Mouse (Mus musculus) midbrain, postnatal 0 days (tissue): Measurements from ENCODE around the gene Bcl2l15. TPM values are rescaled to one million over a fixed set of nuclear protein-coding genes. Genes with fewer than 3 reads are reported as not detected.

Experiments used
- ATAC-seq: fragments of 200-750 bp; cut with Nextera tagmentation; 2 replicates; pipeline ENCODE4 v1.8.0; 2017; ENCODE audit warnings: moderate number of reproducible peaks, mild to moderate bottlenecking, moderate TSS enrichment, moderate library complexity; ENCODE audit not compliant: low FRiP score
- DNase-seq: peaks from one replicate; pipeline ENCODE4 v3.0.0-alpha.2; 2015; ENCODE audit warnings: low spot score
- H3K27ac ChIP-seq: fragments of 300-500 bp; sonication (generic); 2 replicates; pipeline ENCODE4 v1.5.1; 2014; ENCODE audit warnings: low read depth, mild to moderate bottlenecking, low read length, mixed read lengths
- H3K27me3 ChIP-seq: fragments of 300-500 bp; sonication (generic); 2 replicates; pipeline ENCODE4 v1.6.1; 2014; ENCODE audit warnings: low read length, control low read depth, mixed read lengths; ENCODE audit not compliant: insufficient read depth
- H3K36me3 ChIP-seq: fragments of 300-500 bp; sonication (generic); 2 replicates; pipeline ENCODE4 v1.6.1; 2014; ENCODE audit warnings: low read length, control low read depth, mixed read lengths; ENCODE audit not compliant: insufficient read depth
- H3K4me1 ChIP-seq: fragments of 300-500 bp; sonication (generic); 2 replicates; pipeline ENCODE4 v1.6.1; 2014; ENCODE audit warnings: mild to moderate bottlenecking, control low read depth, antibody characterized with exemption, low read length, mixed read lengths; ENCODE audit not compliant: insufficient read depth
- H3K4me2 ChIP-seq: fragments of 300-500 bp; sonication (generic); 2 replicates; pipeline ENCODE4 v1.6.1; 2014; ENCODE audit warnings: low read depth, mild to moderate bottlenecking, low read length, mixed read lengths; ENCODE audit not compliant: poor library complexity, severe bottlenecking
- H3K4me3 ChIP-seq: fragments of 300-500 bp; sonication (generic); 2 replicates; pipeline ENCODE4 v1.5.1; 2014; ENCODE audit warnings: low read depth, mild to moderate bottlenecking, low read length, moderate library complexity
- H3K9ac ChIP-seq: fragments of 300-500 bp; sonication (generic); replicated peaks from 2 replicates; pipeline ENCODE4 v1.6.1; 2014; ENCODE audit warnings: mild to moderate bottlenecking, low read length, moderate library complexity, mixed read lengths; ENCODE audit not compliant: poor library complexity, severe bottlenecking
- H3K9me3 ChIP-seq: fragments of 300-500 bp; sonication (generic); 2 replicates; pipeline ENCODE4 v1.6.1; 2016; ENCODE audit warnings: low read length, control low read depth
- CTCF ChIP-seq: IDR thresholded peaks from 2 replicates; pipeline ENCODE4 v1.5.1; 2016; ENCODE audit warnings: antibody characterized with exemption, mild to moderate bottlenecking
- WGBS: fragments of 180-500 bp; shearing (Covaris S2); extraction: QIAGEN DNeasy Blood & Tissue Kit; methylation state at CpG from one replicate; pipeline ENCODE4 v1.1.7; 2014; 5-methylcytosine and 5-hydroxymethylcytosine counted together
- polyA plus RNA-seq: library from polyadenylated mRNA; unstranded; fragments of >200 nt; fragmentation: Nextera tagmentation; extraction: Ambion mirVana; gene quantifications from 2 replicates; pipeline ENCODE4 v1.2.1, GENCODE M21; 2015
- total RNA-seq: library from RNA; depleted of rRNA; stranded (reverse); fragments of >200 nt; gene quantifications from 2 replicates; pipeline ENCODE4 v1.2.3, GENCODE M21; 2014

Bcl2l15 gene
- total and polyA plus RNA-seq, 2 experiments from 2014 or later: 2.5 TPM; not detected in 1

DNA sequence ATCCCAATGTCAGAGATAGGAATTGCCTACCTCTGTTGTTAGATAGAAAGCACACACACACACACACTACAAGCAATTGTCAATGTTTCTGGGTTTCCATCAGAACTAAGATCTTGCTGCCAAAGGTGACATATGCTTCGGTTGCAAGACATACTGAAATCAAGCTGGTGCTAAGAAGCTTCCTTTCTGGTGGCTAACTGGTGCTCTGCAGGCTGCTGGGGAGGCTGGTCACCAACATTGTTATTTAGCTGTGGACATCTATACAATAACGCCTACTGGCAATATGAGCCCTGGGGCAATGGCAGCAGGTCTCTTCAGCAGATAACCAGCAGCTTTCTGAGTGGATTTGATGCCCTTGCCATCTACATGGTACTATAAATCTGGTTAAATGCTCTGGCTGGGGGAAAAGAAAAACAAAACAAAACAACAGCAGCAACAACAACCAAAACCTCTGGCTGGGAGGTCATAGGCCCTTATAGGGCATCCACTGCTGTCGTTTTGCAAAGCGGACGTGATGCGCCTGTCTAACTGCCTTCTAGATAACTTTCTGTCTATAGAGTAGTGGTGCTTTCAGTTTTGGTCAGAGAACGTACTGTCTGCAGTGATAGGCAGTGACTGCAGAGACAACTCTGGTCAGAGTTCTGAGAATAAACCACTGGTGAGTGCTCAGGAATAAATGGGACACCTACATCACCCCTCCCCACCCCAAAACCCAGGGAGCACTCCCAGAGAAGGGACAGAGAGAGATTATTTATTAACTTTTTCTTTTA is 24.8 kb downstream of the Bcl2l15 start:
- Histone ChIP-seq H3K4me3 (no peak overlapping the region), H3K4me2 (no peak overlapping the region), H3K27ac (no peak overlapping the region), H3K9me3 (no peaks in the 10 kb centered on the region), H3K9ac (no peak overlapping the region), H3K4me1 (no peaks in the 10 kb centered on the region), H3K36me3 (no peaks in the 10 kb centered on the region), H3K27me3 (no peaks in the 10 kb centered on the region)
- DNase-seq (no peak), ATAC-seq (no peak)
- WGBS: 91% methylated on average over 7 of the region's 7 CpGs
- TF ChIP-seq CTCF: no peak

DNA sequence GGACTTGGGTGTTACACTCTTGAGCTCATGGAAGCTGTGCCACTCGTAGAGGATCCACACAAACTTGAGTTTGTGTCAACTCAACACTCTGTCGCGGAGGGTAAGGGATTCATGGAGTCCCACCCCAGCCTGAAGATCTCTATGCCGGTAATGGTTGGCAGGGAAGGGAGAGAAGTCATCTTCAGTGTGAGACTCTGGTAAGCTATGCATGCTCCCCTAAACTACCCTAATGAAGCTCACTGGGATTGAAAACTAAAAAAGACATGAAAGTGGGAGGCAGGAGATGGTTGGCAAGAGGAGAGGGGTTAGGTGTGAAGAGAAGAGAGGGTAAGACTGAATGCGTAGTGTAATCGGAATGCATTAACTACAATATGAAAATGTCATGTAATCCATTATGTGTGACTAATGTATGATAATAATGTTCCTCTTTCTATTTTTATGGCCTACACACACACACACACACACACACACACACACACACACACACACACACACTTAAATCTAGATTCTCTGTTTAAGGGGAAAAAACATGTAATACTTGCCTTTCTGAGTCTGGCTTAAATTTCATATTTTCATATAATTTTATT is 25.7 kb downstream of the Bcl2l15 start:
- H3K27me3 ChIP-seq: no peaks in the 10 kb centered on the region
- no peak for TF ChIP-seq CTCF
- H3K9ac ChIP-seq: no peak overlapping the region
- no peak overlapping the region for H3K27ac ChIP-seq
- 85% methylated on average over 6 of the region's 6 CpGs for WGBS
- no peaks in the 10 kb centered on the region for H3K9me3 ChIP-seq
- no peak overlapping the region for H3K4me3 ChIP-seq
- H3K36me3 ChIP-seq: no peaks in the 10 kb centered on the region
- no peaks in the 10 kb centered on the region for H3K4me1 ChIP-seq
- H3K4me2 ChIP-seq: no peak overlapping the region
- DNase-seq (no peak), ATAC-seq (no peak)

DNA sequence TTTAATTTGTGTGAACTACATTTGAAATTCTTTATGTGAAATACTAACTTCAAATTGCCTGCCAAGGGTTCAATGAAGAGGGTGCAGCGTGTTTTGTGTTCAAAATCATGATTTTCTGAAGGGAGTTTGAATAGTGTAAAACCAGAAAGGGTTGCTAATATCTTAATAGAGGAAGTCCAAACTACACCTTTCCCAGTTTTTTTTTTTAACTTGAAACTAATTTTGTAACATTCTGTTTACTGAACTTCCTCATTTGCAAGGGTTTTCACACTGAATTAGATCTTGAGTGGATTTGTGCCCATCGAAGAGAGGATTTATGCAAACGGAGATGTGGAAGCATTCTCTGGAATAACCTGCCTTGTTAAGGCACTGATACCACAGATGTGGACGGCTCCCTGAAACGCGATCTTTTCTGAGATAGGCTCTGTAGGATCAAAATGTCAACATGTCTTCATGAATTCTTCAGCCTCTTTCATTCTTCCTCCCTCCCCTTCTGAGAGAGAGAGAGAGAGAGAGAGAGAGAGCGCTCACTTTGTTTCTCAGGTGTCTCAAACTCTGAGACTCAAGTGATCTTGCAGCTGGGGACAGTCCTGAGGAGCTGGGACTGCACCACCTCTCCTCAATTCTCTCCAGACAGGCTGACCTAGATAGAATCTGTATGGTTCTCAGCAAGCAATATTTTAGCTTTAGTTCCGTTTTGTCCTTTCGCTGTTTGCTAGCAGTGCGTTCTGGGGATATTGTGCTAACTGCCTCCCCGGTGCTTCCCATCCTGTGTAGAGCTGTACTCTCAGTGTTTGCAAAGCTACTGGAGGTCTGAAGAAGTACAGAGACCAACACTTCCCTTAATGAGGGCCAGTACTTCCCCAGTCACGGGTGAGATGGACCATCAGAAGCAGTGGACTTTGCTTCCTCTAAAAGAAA is 26.7 kb downstream of the Bcl2l15 start, which contains the start of gene Ptpn22:
TSS of gene Ptpn22 (plus strand) at position 915 of the 921 bp plus-strand sequence.
- Histone ChIP-seq H3K36me3 (no peaks in the 10 kb centered on the region), H3K4me1 (no peaks in the 10 kb centered on the region), H3K27ac (no peak within 1 kb of the TSS), H3K4me3 (no peak within 1 kb of the TSS), H3K9me3 (no peaks in the 10 kb centered on the region), H3K4me2 (no peak within 1 kb of the TSS), H3K27me3 (no peaks in the 10 kb centered on the region), H3K9ac (no peak within 1 kb of the TSS)
- ATAC-seq (no peak), DNase-seq (no peak)
- TF ChIP-seq CTCF: no peak
- 70% methylated on average over 12 of the region's 12 CpGs for WGBS

DNA sequence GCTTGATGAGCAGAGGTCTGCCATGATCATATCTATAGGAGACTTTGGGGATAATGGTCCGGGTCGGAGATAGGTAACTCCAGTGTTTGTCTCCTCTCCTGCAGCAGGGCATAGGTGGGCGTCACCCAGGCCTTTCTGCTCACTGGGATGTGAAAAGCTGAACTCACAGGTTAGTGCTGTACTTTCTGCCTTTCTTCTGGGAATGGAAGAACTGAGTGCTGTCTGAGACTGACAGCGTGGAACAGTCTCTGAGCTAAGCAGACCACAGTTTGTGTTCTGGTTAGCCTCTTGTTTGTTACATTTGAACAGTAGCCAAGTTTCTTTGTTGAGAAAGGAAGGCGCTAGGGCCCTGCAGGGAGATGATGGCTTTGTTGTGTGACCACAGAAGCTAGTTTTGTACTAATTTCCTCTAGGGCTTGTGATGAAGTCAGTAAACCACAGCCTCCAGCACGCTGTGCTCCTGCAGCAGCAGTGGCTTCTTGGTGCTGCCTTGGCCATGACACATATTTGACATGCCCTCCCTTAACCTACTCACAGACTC is 27.5 kb downstream of the Bcl2l15 start:
- WGBS: 65% methylated on average over 6 of the region's 6 CpGs
- no peak overlapping the region for H3K9ac ChIP-seq
- no peaks in the 10 kb centered on the region for H3K27me3 ChIP-seq
- no peak overlapping the region for H3K4me2 ChIP-seq
- H3K27ac ChIP-seq: no peak overlapping the region
- no peaks in the 10 kb centered on the region for H3K36me3 ChIP-seq
- DNase-seq: peak; percentile 11
- no peak for TF ChIP-seq CTCF
- ATAC-seq: no peak
- no peaks in the 10 kb centered on the region for H3K4me1 ChIP-seq
- H3K9me3 ChIP-seq: no peaks in the 10 kb centered on the region
- no peak overlapping the region for H3K4me3 ChIP-seq

DNA sequence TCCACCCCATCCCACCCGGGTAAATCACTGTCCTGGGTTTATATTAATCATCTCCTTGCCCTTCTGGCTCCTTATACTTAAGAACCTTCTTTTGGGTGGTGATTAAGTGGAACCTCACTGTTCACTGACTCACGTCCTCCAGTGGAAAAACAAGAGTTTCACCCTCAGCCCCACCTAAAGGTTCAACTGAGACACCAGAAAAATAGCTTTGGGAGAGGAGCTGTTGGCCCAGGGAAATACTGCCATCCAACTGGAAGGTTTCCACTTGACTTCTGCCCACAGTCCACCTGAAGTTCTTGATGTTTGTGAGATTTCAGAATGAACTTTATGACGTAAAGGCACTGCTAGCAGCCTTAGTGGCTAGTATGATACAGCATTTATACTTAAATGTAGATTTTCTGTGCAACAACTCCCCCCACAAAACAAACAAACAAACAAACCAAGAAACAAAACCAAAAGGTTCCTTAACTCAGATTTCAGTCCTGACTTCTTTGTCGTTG is 30.4 kb downstream of the Bcl2l15 start:
- H3K4me2 ChIP-seq: no peak overlapping the region

More for the DNA sequence above, 30.4 kb downstream of the Bcl2l15 start:
- Histone ChIP-seq H3K9me3 (no peaks in the 10 kb centered on the region), H3K4me3 (no peak overlapping the region), H3K27ac (no peak overlapping the region), H3K36me3 (no peaks in the 10 kb centered on the region), H3K27me3 (no peaks in the 10 kb centered on the region), H3K4me1 (no peaks in the 10 kb centered on the region), H3K9ac (no peak overlapping the region)
- WGBS: 87% methylated on average over 4 of the region's 4 CpGs
- no peak for TF ChIP-seq CTCF
- ATAC-seq (no peak), DNase-seq (no peak)
